Mouse (Mus musculus) stomach, embryonic 15.5 days (tissue): ENCODE measurements at regions not wholly inside any gene's neighbourhood (a gene's known extent, or its start where the extent isn't known, plus 50 kb on each side); places are given as distances from the start of the nearest gene placed in this dataset.
"Not testable (repeated sequence)": the region's sequence is repeated elsewhere in the genome, so short reads cannot be mapped to it uniquely, and the experiment has no call there.

Experiments
- ATAC-seq: fragments of 200-750 bp; cut with Nextera tagmentation; 2 replicates; pipeline ENCODE4 v1.8.0; 2017; ENCODE audit warnings: low read depth, moderate number of reproducible peaks, moderate TSS enrichment; ENCODE audit not compliant: insufficient read depth, low FRiP score
- H3K27ac ChIP-seq: fragments of 300-500 bp; sonication (generic); 2 replicates; pipeline ENCODE4 v1.5.1; 2015; ENCODE audit warnings: mild to moderate bottlenecking, inconsistent platforms
- H3K27me3 ChIP-seq: fragments of 300-500 bp; sonication (generic); replicated peaks from 2 replicates; pipeline ENCODE4 v1.6.1; 2015; ENCODE audit warnings: inconsistent platforms
- H3K36me3 ChIP-seq: fragments of 300-500 bp; sonication (generic); 2 replicates; pipeline ENCODE4 v1.6.1; 2015; ENCODE audit warnings: inconsistent platforms
- H3K4me1 ChIP-seq: fragments of 300-500 bp; sonication (generic); 2 replicates; pipeline ENCODE4 v1.6.1; 2015; ENCODE audit warnings: inconsistent platforms
- H3K4me2 ChIP-seq: fragments of 300-500 bp; sonication (generic); 2 replicates; pipeline ENCODE4 v1.6.1; 2015; ENCODE audit warnings: mild to moderate bottlenecking, inconsistent platforms
- H3K4me3 ChIP-seq: fragments of 300-500 bp; sonication (generic); replicated peaks from 2 replicates; pipeline ENCODE4 v1.5.1; 2015; ENCODE audit warnings: inconsistent platforms
- H3K9ac ChIP-seq: fragments of 300-500 bp; sonication (generic); 2 replicates; pipeline ENCODE4 v1.6.1; 2015; ENCODE audit warnings: inconsistent platforms
- H3K9me3 ChIP-seq: fragments of 300-500 bp; sonication (generic); 2 replicates; pipeline ENCODE4 v1.6.1; 2016; ENCODE audit warnings: inconsistent platforms
- WGBS: fragments of 180-500 bp; shearing (Covaris S2); methylation state at CpG from one replicate; pipeline ENCODE4 v1.1.7; 2015; 5-methylcytosine and 5-hydroxymethylcytosine counted together

DNA sequence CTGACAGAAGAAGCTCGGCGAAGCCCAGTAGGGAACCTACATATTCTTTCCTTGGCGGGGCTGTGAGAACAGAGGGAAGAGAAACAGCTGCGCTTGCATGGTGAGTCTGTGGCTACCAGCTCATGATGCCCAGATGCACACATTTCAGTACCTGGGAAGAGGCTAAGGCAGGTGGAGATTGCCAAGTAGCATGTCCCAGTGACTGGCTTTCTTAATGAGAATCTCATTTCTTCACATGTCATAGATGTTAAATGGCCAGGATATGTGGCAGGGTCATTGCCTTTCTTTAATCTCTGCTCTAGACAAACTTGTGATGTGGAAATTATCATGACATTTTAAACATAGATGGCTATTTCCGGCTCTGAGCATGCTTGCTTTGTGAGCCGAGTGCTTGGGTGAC lies 109.5 kb upstream of the Tns3 start:
- H3K27ac ChIP-seq, result no peak overlapping the region
- H3K4me2 ChIP-seq, result no peak overlapping the region
- no peak overlapping the region for H3K4me3 ChIP-seq
- 0 out of 2 replicates have a peak, but pooled peaks cover 2% of the 10 kb centered on the region for H3K4me1 ChIP-seq
- H3K9ac ChIP-seq, result no peak overlapping the region
- no peaks in the 10 kb centered on the region for H3K27me3 ChIP-seq
- 70% methylated on average over 6 of the region's 6 CpGs for WGBS
- ATAC-seq, result no peak
- H3K36me3 ChIP-seq, result no peaks in the 10 kb centered on the region
- H3K9me3 ChIP-seq, result no peaks in the 10 kb centered on the region

DNA sequence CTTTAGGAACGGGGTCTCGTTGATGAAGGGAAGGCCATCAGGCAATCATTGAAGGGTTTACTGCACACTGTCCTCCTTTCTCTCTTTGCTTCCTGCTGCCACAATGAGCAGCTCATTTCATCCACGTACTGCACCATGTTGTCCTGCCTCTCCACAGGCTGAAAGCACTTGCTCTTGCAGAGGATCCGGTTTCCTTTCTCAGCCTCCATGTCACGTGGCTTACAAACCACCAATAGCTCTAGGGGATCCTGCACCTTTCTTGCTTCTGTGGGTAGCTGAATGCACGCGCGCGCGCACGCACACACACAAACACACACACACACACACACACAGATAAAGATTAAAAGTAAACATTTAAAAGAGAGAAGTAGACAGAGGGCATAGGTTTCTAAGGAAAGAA lies 108.9 kb upstream of the Tns3 start:
- WGBS, result 78% methylated on average over 11 of the region's 11 CpGs

DNA sequence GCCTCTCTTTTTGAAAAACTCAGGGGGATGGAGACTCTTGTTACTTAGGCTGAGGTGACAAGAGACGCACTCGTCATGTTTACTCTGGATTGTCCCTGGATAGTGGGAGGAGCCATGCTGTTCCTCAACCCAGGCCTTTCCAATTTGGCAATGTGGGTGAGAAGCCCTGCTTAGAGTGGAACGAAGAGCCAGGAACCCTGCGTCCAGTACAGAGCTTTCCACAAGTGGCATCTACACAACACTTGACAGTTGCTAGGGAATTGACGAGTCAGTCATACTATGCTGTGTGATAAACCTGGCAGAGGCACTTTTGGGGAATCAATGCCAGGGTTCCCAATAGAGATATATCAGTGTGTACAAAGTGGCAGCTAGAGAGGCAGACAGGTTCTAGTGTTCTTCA lies 108.2 kb upstream of the Tns3 start:
- H3K4me3 ChIP-seq, result no peak overlapping the region
- ATAC-seq, result no peak
- H3K4me2 ChIP-seq, result no peak overlapping the region
- 77% methylated on average over 5 of the region's 5 CpGs for WGBS
- H3K36me3 ChIP-seq, result no peaks in the 10 kb centered on the region
- no peaks in the 10 kb centered on the region for H3K9me3 ChIP-seq
- 0 out of 2 replicates have a peak, but pooled peaks cover 2% of the 10 kb centered on the region for H3K4me1 ChIP-seq
- H3K9ac ChIP-seq, result no peak overlapping the region
- no peak overlapping the region for H3K27ac ChIP-seq
- H3K27me3 ChIP-seq, result no peaks in the 10 kb centered on the region

More for the DNA sequence above, 108.9 kb upstream of the Tns3 start:
- H3K27me3 ChIP-seq, result no peaks in the 10 kb centered on the region
- no peak overlapping the region for H3K4me3 ChIP-seq
- no peak overlapping the region for H3K4me2 ChIP-seq
- no peak overlapping the region for H3K9ac ChIP-seq
- no peaks in the 10 kb centered on the region for H3K36me3 ChIP-seq
- H3K4me1 ChIP-seq, result 0 out of 2 replicates have a peak, but pooled peaks cover 2% of the 10 kb centered on the region
- H3K9me3 ChIP-seq, result no peaks in the 10 kb centered on the region
- no peak for ATAC-seq
- no peak overlapping the region for H3K27ac ChIP-seq

DNA sequence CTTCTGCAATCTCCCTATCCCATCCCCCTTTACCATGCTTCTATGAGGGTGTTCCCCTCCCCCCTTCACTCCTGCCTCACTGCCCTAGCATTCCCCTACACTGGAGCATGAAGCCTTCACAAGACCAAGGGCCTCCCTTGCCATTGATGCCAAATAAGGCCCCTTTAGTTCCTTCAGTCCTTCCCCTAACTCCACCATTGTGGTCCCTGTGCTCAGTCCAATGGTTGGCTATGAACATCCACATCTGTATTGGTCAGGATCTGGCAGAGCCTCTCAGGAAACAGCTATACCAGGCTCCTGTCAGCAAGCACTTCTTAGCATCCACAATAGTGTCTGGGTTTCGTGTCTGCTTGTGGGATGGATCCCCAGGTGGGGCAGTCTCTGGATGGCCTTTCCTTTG lies 104.4 kb upstream of the Tns3 start:
- not testable (repeated sequence) for H3K9ac ChIP-seq, H3K4me2 ChIP-seq, H3K9me3 ChIP-seq, H3K27ac ChIP-seq, H3K36me3 ChIP-seq, ATAC-seq, H3K4me1 ChIP-seq, H3K4me3 ChIP-seq, H3K27me3 ChIP-seq
- WGBS, result 76% methylated on average over 1 of the region's 1 CpGs

DNA sequence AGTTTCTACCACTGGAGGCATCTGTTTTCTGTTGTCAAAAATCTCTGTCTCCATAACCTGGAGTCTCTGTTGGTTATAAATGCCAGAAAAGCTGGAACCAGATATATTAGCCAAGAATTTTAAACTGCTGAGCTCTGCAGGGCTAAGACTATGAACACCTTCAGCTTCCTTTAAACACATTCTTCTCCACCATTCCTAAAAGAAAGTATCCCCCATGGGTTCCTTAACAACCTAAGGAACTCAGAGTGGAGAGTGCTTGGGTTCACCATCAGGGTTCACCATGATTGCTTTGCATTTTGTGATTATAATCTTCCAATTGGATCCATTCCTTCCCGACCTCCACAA lies 101.2 kb upstream of the Tns3 start:
- Histone ChIP-seq H3K4me2 (no peak overlapping the region), H3K36me3 (no peaks in the 10 kb centered on the region), H3K27ac (no peak overlapping the region), H3K9ac (no peak overlapping the region), H3K4me3 (no peak overlapping the region), H3K9me3 (no peaks in the 10 kb centered on the region), H3K27me3 (no peaks in the 10 kb centered on the region), H3K4me1 (0 out of 2 replicates have a peak, but pooled peaks cover 3% of the 10 kb centered on the region)
- ATAC-seq, result no peak
- 86% methylated on average over 1 of the region's 1 CpGs for WGBS

DNA sequence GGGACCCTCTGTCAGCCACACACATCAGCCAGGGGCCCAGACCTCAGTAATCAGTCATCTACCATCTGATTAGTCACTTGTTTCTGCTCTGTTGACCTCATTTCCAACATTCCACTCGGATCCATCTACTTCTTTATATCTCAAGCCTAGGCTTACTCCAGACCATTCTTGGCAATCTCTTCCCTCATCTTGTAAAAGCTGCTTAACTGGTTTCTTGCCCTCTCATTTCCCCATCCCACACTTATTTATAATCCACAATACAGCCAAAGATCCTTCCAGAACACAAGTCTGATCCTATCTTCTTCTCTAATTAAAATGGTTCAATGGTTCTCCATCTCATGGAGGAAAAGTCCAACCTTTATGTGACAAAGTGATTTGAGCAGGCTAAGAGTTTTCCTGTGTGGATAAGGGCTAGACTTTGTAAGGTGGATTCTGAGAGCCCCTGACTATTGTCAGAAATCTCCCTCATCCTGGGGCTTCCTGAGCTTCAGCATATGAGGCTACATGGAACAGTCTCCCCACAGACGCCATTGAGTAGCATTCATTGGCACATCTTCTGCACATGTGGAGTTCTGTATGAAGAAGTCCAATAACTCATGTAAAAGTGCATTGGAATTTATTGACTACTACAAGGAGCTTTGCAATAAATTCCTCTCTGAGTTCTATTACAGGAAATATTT lies 100.7 kb upstream of the Tns3 start:
- H3K4me3 ChIP-seq, result no peak overlapping the region
- 0 out of 2 replicates have a peak, but pooled peaks cover 3% of the 10 kb centered on the region for H3K4me1 ChIP-seq
- 79% methylated on average over 2 of the region's 2 CpGs for WGBS
- H3K9ac ChIP-seq, result no peak overlapping the region
- no peak overlapping the region for H3K4me2 ChIP-seq
- H3K36me3 ChIP-seq, result no peaks in the 10 kb centered on the region
- H3K27ac ChIP-seq, result no peak overlapping the region
- no peaks in the 10 kb centered on the region for H3K27me3 ChIP-seq
- ATAC-seq, result no peak
- H3K9me3 ChIP-seq, result no peaks in the 10 kb centered on the region

DNA sequence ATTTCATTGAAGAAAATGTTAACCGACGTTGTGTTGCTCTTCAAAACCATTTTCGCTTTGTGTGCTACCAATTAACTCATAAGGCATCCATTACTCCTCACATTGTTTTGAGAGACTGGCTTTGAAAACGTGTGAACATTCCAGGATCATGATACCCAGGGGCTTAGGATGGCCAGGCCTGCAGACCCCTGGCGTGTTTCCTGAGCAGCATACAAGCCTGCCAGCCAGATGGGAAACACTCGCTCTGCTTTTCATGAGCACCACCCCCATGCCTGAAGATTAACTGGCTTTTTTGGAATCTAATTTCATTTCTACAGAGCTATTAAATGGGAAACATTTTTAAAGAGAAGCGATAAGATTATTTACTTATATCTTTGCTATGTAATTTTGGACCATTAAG lies 99.1 kb upstream of the Tns3 start:
- 0 out of 2 replicates have a peak, but pooled peaks cover 3% of the 10 kb centered on the region for H3K4me1 ChIP-seq
- no peak for ATAC-seq
- H3K36me3 ChIP-seq, result no peaks in the 10 kb centered on the region
- no peak overlapping the region; the same call in 1 of the 2 replicates for H3K27ac ChIP-seq
- no peak overlapping the region for H3K4me2 ChIP-seq
- H3K4me3 ChIP-seq, result no peak overlapping the region
- no peaks in the 10 kb centered on the region for H3K9me3 ChIP-seq
- no peaks in the 10 kb centered on the region for H3K27me3 ChIP-seq
- WGBS, result 62% methylated on average over 7 of the region's 7 CpGs
- no peak overlapping the region for H3K9ac ChIP-seq

DNA sequence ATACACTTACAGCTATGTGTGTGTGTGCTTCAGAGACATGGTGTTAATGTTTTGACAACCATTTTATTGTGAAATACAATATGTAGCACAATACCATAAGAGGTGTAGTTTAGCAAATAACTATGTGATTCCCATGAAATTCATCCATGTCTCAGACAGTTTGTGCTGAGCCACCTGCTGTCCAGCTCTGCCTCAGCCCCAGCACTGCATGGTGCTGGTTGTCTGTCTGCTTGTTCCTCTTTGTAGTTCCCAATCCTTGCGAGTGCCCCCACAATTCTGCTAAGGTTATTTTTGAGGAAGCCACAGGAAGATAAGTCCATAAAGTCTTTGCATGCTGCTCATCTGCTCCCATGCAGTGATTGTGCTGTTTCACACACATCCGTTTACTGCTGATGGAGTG lies 97.8 kb upstream of the Tns3 start:
- no peak overlapping the region for H3K9ac ChIP-seq

DNA sequence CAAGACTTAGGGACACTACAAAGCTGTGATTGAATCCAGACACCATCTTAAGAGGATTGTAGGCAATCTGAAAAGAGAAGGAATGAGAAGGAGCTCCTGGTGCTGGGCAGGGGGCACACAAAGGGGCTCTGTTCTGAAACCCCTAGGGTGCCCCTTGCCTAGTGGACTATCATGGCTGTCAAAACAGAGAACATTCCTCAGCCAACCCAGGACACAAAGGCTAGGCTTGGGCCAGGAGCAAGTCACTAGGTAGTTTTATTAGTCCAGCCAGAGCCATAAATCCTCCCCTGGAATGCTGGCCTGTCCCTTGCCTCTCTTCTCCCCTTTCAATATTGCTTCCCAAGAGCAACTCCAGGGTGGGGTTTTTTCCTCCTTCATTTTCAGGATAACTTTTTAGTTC lies 97.3 kb upstream of the Tns3 start:
- Histone ChIP-seq H3K4me2 (no peak overlapping the region), H3K27me3 (no peaks in the 10 kb centered on the region), H3K9ac (no peak overlapping the region), H3K4me1 (0 out of 2 replicates have a peak, but pooled peaks cover 3% of the 10 kb centered on the region), H3K36me3 (no peaks in the 10 kb centered on the region), H3K9me3 (no peaks in the 10 kb centered on the region), H3K4me3 (no peak overlapping the region), H3K27ac (no peak overlapping the region)
- ATAC-seq, result no peak

More for the DNA sequence above, 97.8 kb upstream of the Tns3 start:
- no peak overlapping the region for H3K4me2 ChIP-seq
- H3K27me3 ChIP-seq, result no peaks in the 10 kb centered on the region
- H3K27ac ChIP-seq, result no peak overlapping the region
- no peaks in the 10 kb centered on the region for H3K36me3 ChIP-seq
- no peaks in the 10 kb centered on the region for H3K9me3 ChIP-seq
- ATAC-seq, result no peak
- 0 out of 2 replicates have a peak, but pooled peaks cover 3% of the 10 kb centered on the region for H3K4me1 ChIP-seq
- no peak overlapping the region for H3K4me3 ChIP-seq
- 67% methylated on average over 2 of the region's 2 CpGs for WGBS

DNA sequence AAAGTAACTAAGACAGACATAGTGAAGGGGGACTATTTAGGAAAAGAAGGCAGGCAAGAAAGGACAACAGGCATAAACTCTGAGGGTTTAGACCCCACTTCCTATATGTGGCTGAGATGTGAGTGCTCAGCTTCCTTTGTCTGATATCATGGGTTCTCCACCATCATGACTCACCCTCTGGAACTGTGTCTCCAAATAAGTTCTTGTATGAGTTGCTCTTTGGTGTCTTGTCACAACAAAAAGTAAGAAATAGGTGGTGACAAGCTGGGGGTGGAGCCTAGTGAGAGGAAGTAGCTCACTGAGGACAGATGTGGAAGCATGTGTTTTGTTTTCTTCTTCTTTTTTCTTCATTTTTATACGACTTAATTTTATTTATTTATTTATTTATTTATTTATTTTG lies 95.5 kb upstream of the Tns3 start:
- Histone ChIP-seq H3K27ac (no peak overlapping the region), H3K36me3 (no peaks in the 10 kb centered on the region)
- WGBS, result 84% methylated on average over 1 of the region's 1 CpGs

DNA sequence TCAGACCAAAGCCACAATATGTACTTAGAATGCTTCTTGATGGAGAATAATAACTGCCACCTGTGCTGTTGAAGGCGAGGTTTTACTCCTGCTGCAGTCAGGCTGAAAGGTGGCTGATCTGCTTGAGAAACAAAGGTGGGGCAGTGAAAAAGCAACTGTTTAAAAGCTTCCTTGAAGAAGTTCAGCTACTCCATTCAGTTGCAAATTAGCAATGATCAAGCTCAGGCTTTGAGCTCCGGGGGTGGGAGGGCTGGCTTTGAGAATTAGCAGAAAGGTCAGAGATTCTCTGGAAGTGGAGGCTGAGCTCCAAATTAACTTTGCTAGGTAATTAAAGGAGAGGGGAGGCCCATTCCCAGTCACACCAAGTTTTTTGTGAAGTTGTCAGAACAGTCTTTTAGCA lies 90.2 kb upstream of the Tns3 start:
- 64% methylated on average over 2 of the region's 2 CpGs for WGBS
- H3K4me3 ChIP-seq, H3K27me3 ChIP-seq, H3K9me3 ChIP-seq, H3K4me1 ChIP-seq, H3K36me3 ChIP-seq, H3K27ac ChIP-seq, ATAC-seq, H3K4me2 ChIP-seq, H3K9ac ChIP-seq: not testable (repeated sequence)

More for the DNA sequence above, 95.5 kb upstream of the Tns3 start:
- Histone ChIP-seq H3K27me3 (no peaks in the 10 kb centered on the region), H3K9ac (no peak overlapping the region), H3K4me2 (no peak overlapping the region), H3K4me3 (no peak overlapping the region), H3K4me1 (0 out of 2 replicates have a peak, but pooled peaks cover 3% of the 10 kb centered on the region), H3K9me3 (no peaks in the 10 kb centered on the region)
- no peak for ATAC-seq

DNA sequence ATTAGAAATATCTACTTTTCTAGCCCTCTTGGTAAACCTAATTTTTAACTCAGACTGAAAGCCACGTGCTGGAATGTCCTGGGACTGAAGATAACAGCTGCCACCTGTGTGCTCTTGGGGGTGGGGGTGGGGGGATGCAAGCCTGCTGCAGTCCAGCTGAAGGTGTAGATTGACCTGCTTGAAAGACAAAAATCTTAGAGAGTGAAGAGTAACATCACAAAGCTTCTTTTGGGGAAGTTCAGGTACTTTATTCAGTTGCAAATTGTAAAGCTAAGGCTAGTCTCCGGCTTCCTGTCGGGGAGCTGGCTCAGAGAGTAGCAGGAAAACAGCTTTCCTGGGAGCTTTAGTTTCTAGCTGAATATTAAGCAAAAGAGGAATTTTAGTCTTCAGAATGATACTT lies 71.4 kb upstream of the Tns3 start:
- not testable (repeated sequence) for H3K27me3 ChIP-seq, ATAC-seq
- WGBS, result 61% methylated on average over 3 of the region's 3 CpGs

DNA sequence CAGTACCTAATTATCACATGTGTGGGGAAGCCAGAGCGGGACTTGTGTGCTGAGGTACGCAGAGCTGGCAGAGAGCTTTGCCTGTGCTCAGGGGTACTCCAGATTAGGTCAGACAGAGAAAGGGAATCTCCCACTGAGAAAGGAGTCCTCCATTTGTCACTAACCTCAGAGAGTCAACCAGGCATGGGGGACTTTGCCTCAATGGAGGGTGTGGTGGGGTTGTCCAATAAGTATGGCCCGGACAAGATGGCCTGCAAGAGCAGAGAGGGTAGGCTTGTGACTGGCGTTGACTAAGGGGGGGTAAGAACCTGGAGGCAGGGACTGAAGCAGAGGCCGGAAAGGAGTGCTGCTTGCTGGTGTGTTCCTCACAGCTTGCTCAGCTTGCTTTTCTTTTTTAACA lies 62.7 kb upstream of the Tns3 start:
- Histone ChIP-seq H3K9ac (no peak overlapping the region), H3K27me3 (no peaks in the 10 kb centered on the region), H3K4me2 (no peak overlapping the region), H3K4me1 (no peaks in the 10 kb centered on the region), H3K4me3 (no peak overlapping the region), H3K27ac (no peak overlapping the region), H3K36me3 (no peaks in the 10 kb centered on the region), H3K9me3 (no peaks in the 10 kb centered on the region)
- WGBS, result 89% methylated on average over 5 of the region's 5 CpGs
- no peak for ATAC-seq

More for the DNA sequence above, 71.4 kb upstream of the Tns3 start:
- H3K4me1 ChIP-seq, H3K4me3 ChIP-seq, H3K36me3 ChIP-seq, H3K4me2 ChIP-seq, H3K9ac ChIP-seq, H3K9me3 ChIP-seq, H3K27ac ChIP-seq: not testable (repeated sequence)
